ENCODE assay signal across 8 mouse cellular contexts in genomic region chr1:44102939-44103338, GRCm38 (mm10). TPM values are rescaled to one million over a fixed set of nuclear protein-coding genes. Genes with fewer than 3 reads are reported as not detected.
DNase-seq lines count a peak whose midpoint lies in the region; ATAC-seq and TF ChIP-seq lines count a peak whose summit lies in the region.

No protein-coding gene starts in this region.

- peak overlapping the region; percentile 77 for H3K4me3 ChIP-seq in layer of hippocampus, adult 2 months
- H3K4me3 ChIP-seq in hindbrain, embryonic 13.5 days = peak overlapping the region; percentile 82
- H3K4me3 ChIP-seq in midbrain, embryonic 16.5 days (ENCODE audit: low read depth, low read length) = peak overlapping the region; percentile 87

- no peak for DNase-seq in layer of hippocampus, adult 2 months (ENCODE audit: low spot score in 2 of 2)
- no peak for DNase-seq in layer of hippocampus, adult 9-11 months
- DNase-seq in brain, embryonic 14.5 days (ENCODE audit: low read depth) = peak; percentile 21
- no peak for DNase-seq in frontal cortex, postnatal 25 days (ENCODE audit: low spot score in 2 of 2)
- DNase-seq in gastrocnemius, postnatal 10 days = no peak

- TF ChIP-seq POLR2A in brain, embryonic 14.5 days (IDR thresholded peaks at IDR 0.05; ENCODE audit: borderline replicate concordance, extremely low read depth, insufficient read depth, insufficient read length, poor library complexity, severe bottlenecking) = no peak

- no peak overlapping the region for H3K27ac ChIP-seq in layer of hippocampus, adult 2 months
- H3K27ac ChIP-seq in hindbrain, embryonic 13.5 days = no peak overlapping the region
- no peak overlapping the region for H3K27ac ChIP-seq in midbrain, embryonic 16.5 days (ENCODE audit: low read length)

- H3K36me3 ChIP-seq in hindbrain, embryonic 13.5 days = peaks cover 15% of the 10 kb centered on the region
- peaks cover 5% of the 10 kb centered on the region for H3K36me3 ChIP-seq in midbrain, embryonic 16.5 days (ENCODE audit: control insufficient read depth, insufficient read depth, low read length)

- no peak for TF ChIP-seq CTCF in layer of hippocampus, adult 2 months (conservative IDR thresholded peaks at IDR 0.05)
- TF ChIP-seq CTCF in brain, embryonic 14.5 days (IDR thresholded peaks at IDR 0.05; ENCODE audit: borderline replicate concordance, extremely low read depth, insufficient read depth, insufficient read length) = no peak

- peaks cover 12% of the 10 kb centered on the region for H3K4me1 ChIP-seq in hindbrain, embryonic 13.5 days (replicated peaks)
- H3K4me1 ChIP-seq in midbrain, embryonic 16.5 days (ENCODE audit: control insufficient read depth, insufficient read depth, low read length) = peaks cover 13% of the 10 kb centered on the region

- ATAC-seq in hindbrain, embryonic 13.5 days (ENCODE audit: low FRiP score) = no peak
- no peak for ATAC-seq in midbrain, embryonic 16.5 days
- ATAC-seq in megakaryocyte progenitor cell, adult 5-6 weeks (replicated peaks; ENCODE audit: poor library complexity) = no peak

- 12% methylated on average over 5 of the region's 5 CpGs for WGBS in hindbrain, embryonic 13.5 days
- WGBS in midbrain, embryonic 16.5 days = 12% methylated on average over 5 of the region's 5 CpGs

- no peaks in the 10 kb centered on the region for H3K27me3 ChIP-seq in hindbrain, embryonic 13.5 days
- no peaks in the 10 kb centered on the region for H3K27me3 ChIP-seq in midbrain, embryonic 16.5 days (ENCODE audit: control insufficient read depth, insufficient read depth, low read depth, low read length)

- H3K9ac ChIP-seq in hindbrain, embryonic 13.5 days = peak overlapping the region; percentile 77; the same call in 1 of the 2 replicates
- H3K9ac ChIP-seq in midbrain, embryonic 16.5 days (ENCODE audit: low read depth, low read length) = peak overlapping the region; percentile 41; the same call in 1 of the 2 replicates

- H3K9me3 ChIP-seq in hindbrain, embryonic 13.5 days = no peaks in the 10 kb centered on the region
- no peaks in the 10 kb centered on the region for H3K9me3 ChIP-seq in midbrain, embryonic 16.5 days (replicated peaks; ENCODE audit: control insufficient read depth, low read length, poor library complexity, severe bottlenecking)

- peak overlapping the region; percentile 71 for H3K4me2 ChIP-seq in hindbrain, embryonic 13.5 days
- H3K4me2 ChIP-seq in midbrain, embryonic 16.5 days (ENCODE audit: low read length) = peak overlapping the region; percentile 75

RNA-seq across cellular contexts. Expression of gene Tex30, which starts 0.7 kb away (rescaled TPM):
- total RNA-seq in layer of hippocampus, adult 2 months (2021) = 10 to 100 TPM in 1 of 2 experiments, 1 to 10 TPM in 1; 9.0 to 10.3 TPM
- polyA plus RNA-seq in brain, embryonic 14.5 days (2012; rRNA removed) = 20.7 and 32.6 TPM in 2 replicates
- polyA plus RNA-seq in hindbrain, embryonic 13.5 days (2015; fragmentation: Nextera tagmentation; extraction: Ambion mirVana) = 51.7 and 56.6 TPM in 2 replicates
- polyA plus RNA-seq in midbrain, embryonic 16.5 days (2015; fragmentation: Nextera tagmentation; extraction: Ambion mirVana) = 39.7 and 43.5 TPM in 2 replicates
- total RNA-seq in gastrocnemius, postnatal 10 days (2021) = 1 to 10 TPM; 5.5 to 6.8 TPM
- 104 and 105 TPM in 2 replicates for total RNA-seq in megakaryocyte progenitor cell, adult 5-6 weeks (2015)
- total RNA-seq in megakaryocyte progenitor cell, adult 5-6 weeks (2017) = 69.6 and 78.2 TPM in 2 replicates

RNA-seq across cellular contexts. Expression of gene Kdelc1, which starts 15.7 kb away (rescaled TPM):
- total RNA-seq in layer of hippocampus, adult 2 months (2021) = 10 to 100 TPM in 1 of 2 experiments, 1 to 10 TPM in 1; 8.6 to 10.2 TPM
- 24.2 and 32.2 TPM in 2 replicates for polyA plus RNA-seq in brain, embryonic 14.5 days (2012; rRNA removed)
- 29.2 and 30.1 TPM in 2 replicates for polyA plus RNA-seq in hindbrain, embryonic 13.5 days (2015; fragmentation: Nextera tagmentation; extraction: Ambion mirVana)
- 26.0 and 26.6 TPM in 2 replicates for polyA plus RNA-seq in midbrain, embryonic 16.5 days (2015; fragmentation: Nextera tagmentation; extraction: Ambion mirVana)
- total RNA-seq in gastrocnemius, postnatal 10 days (2021) = 10 to 100 TPM; 12.3 to 14.3 TPM
- total RNA-seq in megakaryocyte progenitor cell, adult 5-6 weeks (2015) = 38.7 and 41.8 TPM in 2 replicates
- 34.3 and 35.7 TPM in 2 replicates for total RNA-seq in megakaryocyte progenitor cell, adult 5-6 weeks (2017)

RNA-seq across cellular contexts. Expression of gene Bivm, which starts 15.8 kb away (rescaled TPM):
- 10 to 100 TPM; 34.0 to 37.4 TPM for total RNA-seq in layer of hippocampus, adult 2 months (2021)
- 19.7 and 20.9 TPM in 2 replicates for polyA plus RNA-seq in brain, embryonic 14.5 days (2012; rRNA removed)
- 31.9 and 32.1 TPM in 2 replicates for polyA plus RNA-seq in hindbrain, embryonic 13.5 days (2015; fragmentation: Nextera tagmentation; extraction: Ambion mirVana)
- polyA plus RNA-seq in midbrain, embryonic 16.5 days (2015; fragmentation: Nextera tagmentation; extraction: Ambion mirVana) = 29.7 and 31.4 TPM in 2 replicates
- 1 to 10 TPM; 8.1 to 8.8 TPM for total RNA-seq in gastrocnemius, postnatal 10 days (2021)
- 17.9 and 20.6 TPM in 2 replicates for total RNA-seq in megakaryocyte progenitor cell, adult 5-6 weeks (2015)
- 10.1 and 10.9 TPM in 2 replicates for total RNA-seq in megakaryocyte progenitor cell, adult 5-6 weeks (2017)

RNA-seq across cellular contexts. Expression of gene Gm8251, which starts 41.2 kb away (rescaled TPM):
- total RNA-seq in layer of hippocampus, adult 2 months (2021) = not detected
- polyA plus RNA-seq in brain, embryonic 14.5 days (2012; rRNA removed) = 0.15 and 0.23 TPM in 2 replicates
- polyA plus RNA-seq in hindbrain, embryonic 13.5 days (2015; fragmentation: Nextera tagmentation; extraction: Ambion mirVana) = 0.06 and 0.09 TPM in 2 replicates
- polyA plus RNA-seq in midbrain, embryonic 16.5 days (2015; fragmentation: Nextera tagmentation; extraction: Ambion mirVana) = 0.04 TPM in 1 of 2 replicates, not detected in the other
- total RNA-seq in gastrocnemius, postnatal 10 days (2021) = not detected
- 0.51 TPM in 1 of 2 replicates, not detected in the other for total RNA-seq in megakaryocyte progenitor cell, adult 5-6 weeks (2015)
- 0.25 and 0.51 TPM in 2 replicates for total RNA-seq in megakaryocyte progenitor cell, adult 5-6 weeks (2017)

RNA-seq across cellular contexts. Expression of gene Ercc5, which starts 44.6 kb away (rescaled TPM):
- total RNA-seq in layer of hippocampus, adult 2 months (2021) = 10 to 100 TPM; 19.7 to 22.1 TPM
- polyA plus RNA-seq in brain, embryonic 14.5 days (2012; rRNA removed) = 28.5 and 28.7 TPM in 2 replicates
- 32.5 and 36.7 TPM in 2 replicates for polyA plus RNA-seq in hindbrain, embryonic 13.5 days (2015; fragmentation: Nextera tagmentation; extraction: Ambion mirVana)
- polyA plus RNA-seq in midbrain, embryonic 16.5 days (2015; fragmentation: Nextera tagmentation; extraction: Ambion mirVana) = 28.6 and 33.2 TPM in 2 replicates
- total RNA-seq in gastrocnemius, postnatal 10 days (2021) = 10 to 100 TPM; 10.7 to 12.6 TPM
- total RNA-seq in megakaryocyte progenitor cell, adult 5-6 weeks (2015) = 5.9 and 7.1 TPM in 2 replicates
- 6.2 and 12.7 TPM in 2 replicates for total RNA-seq in megakaryocyte progenitor cell, adult 5-6 weeks (2017)

Comparison
In these comparisons a context has a peak if more than half of its experiments do, and no peak if none do; other contexts are left out.
1. RNA of gene Tex30, which starts 0.7 kb away (total RNA-seq): 69.6 to 105 TPM in megakaryocyte progenitor cell, adult 5-6 weeks; 9.0 to 10.3 TPM in layer of hippocampus, adult 2 months and 5.5 to 6.8 TPM in gastrocnemius, postnatal 10 days; every median in the first group is over 4 times any median in the second.
2. Peak in every context shown above with its lines, with median percentiles within 50 percentile points of each other: H3K4me3 ChIP-seq.